Mouse (Mus musculus): Measurements from ENCODE around the gene Gtf3a. TPM values are rescaled to one million over a fixed set of nuclear protein-coding genes. Genes with fewer than 3 reads are reported as not detected.
"Not testable (repeated sequence)": the region's sequence is repeated elsewhere in the genome, so short reads cannot be mapped to it uniquely, and the experiment has no call there.

The Gtf3a gene
- polyA plus RNA-seq, 1 experiment from 2014 or later, result 107 TPM

DNA sequence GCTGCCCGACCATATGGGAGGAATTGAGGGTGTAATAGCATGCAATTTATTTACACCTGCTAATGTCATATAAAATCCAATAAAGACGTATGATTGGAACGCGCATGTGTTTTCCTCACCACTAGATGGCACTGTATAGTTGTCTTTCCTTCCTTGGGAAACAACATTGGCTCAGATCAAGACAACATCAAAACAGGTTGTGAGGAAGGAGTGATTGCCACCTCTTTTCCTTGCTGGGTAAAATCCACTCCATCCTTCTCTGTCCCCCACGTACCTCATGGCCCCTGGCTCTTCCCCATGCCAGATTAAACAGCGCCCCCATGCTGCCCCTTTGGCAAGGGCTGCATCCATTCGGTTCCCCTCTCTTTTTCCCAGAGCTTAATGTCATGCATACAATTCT, 8.2 kb upstream of the Gtf3a start:
- ATAC-seq (ENCODE audit: low FRiP score), result no peak
- Histone ChIP-seq H3K4me3 (replicated peaks) (no peak overlapping the region), H3K4me2 (peak overlapping the region; percentile 44), H3K36me3 (no peaks in the 10 kb centered on the region), H3K9ac (replicated peaks) (no peak overlapping the region), H3K9me3 (replicated peaks) (no peaks in the 10 kb centered on the region), H3K27me3 (replicated peaks) (no peaks in the 10 kb centered on the region), H3K27ac (replicated peaks) (no peak overlapping the region), H3K4me1 (peaks cover 10% of the 10 kb centered on the region)
- 23% methylated on average over 7 of the region's 7 CpGs for WGBS

DNA sequence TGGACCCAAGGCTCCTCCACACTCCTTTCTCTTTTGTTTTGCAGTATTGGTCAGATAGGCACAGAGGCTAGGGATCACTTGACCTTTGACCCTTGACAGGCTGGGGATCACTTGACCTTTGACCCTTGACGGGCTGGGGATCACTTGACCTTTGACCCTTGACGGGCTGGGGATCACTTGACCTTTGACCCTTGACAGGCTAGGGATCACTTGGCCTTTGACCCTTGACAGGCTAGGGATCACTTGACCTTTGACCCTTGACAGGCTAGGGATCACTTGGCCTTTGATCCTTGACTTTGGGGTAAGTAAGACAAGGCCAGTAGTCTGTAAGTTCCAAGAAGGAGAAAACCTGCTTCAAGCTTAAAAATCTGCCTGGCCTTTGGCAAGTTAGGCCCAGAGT, 6.5 kb upstream of the Gtf3a start:
- H3K4me1 ChIP-seq; H3K36me3 ChIP-seq; H3K9ac ChIP-seq (replicated peaks); H3K9me3 ChIP-seq (replicated peaks); H3K4me3 ChIP-seq (replicated peaks); ATAC-seq (ENCODE audit: low FRiP score); H3K4me2 ChIP-seq; H3K27ac ChIP-seq (replicated peaks); H3K27me3 ChIP-seq (replicated peaks): not testable (repeated sequence)
- 57% methylated on average over 2 of the region's 2 CpGs for WGBS

DNA sequence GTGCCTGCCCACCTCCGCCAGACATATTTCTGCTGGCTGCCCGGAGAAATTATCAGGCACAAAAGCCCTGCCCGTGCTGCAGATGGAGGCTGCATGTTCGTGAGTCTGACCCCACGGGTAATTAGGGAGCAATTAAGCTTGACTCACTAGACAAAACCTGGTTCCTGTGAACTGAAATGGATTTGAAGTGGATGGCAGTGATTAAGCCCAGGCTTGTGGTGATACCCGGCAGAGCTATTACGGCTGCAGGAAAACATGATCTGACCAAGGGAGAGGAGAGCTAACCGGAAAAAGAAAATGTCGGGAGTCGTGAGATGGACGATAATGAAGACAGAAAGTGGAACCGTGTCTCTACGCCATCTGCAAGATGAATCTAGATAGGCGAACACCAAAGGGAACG, 5.5 kb upstream of the Gtf3a start:
- H3K4me3 ChIP-seq (replicated peaks), result no peak overlapping the region
- H3K9ac ChIP-seq (replicated peaks), result no peak overlapping the region
- H3K27ac ChIP-seq (replicated peaks), result no peak overlapping the region
- peaks cover 10% of the 10 kb centered on the region for H3K4me1 ChIP-seq
- WGBS, result 70% methylated on average over 15 of the region's 15 CpGs
- no peaks in the 10 kb centered on the region for H3K27me3 ChIP-seq (replicated peaks)
- H3K4me2 ChIP-seq, result no peak overlapping the region
- no peaks in the 10 kb centered on the region for H3K36me3 ChIP-seq
- no peak for ATAC-seq (ENCODE audit: low FRiP score)
- H3K9me3 ChIP-seq (replicated peaks), result no peaks in the 10 kb centered on the region

DNA sequence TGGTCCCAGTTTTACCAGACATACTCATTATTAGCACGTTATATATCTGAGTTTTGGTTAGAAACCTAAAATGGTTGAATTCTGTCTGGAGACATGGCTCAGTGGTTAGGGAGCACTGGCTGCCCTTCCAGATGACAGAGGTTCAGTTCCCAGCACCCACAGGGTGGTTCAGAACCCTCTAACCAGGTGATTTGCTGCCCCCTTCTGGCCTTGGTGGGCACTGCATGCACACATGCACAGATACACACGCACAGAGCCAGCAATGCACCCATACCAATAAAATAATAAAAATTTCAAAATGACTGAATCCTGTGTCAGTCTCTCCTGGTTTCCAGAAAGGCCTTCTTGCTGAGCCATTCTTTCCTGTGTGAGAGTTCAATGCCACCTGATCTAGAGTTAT, 3.9 kb upstream of the Gtf3a start:
- WGBS, result 99% methylated on average over 2 of the region's 2 CpGs
- no peak overlapping the region for H3K27ac ChIP-seq (replicated peaks)
- no peak for ATAC-seq (ENCODE audit: low FRiP score)
- H3K9me3 ChIP-seq (replicated peaks), result no peaks in the 10 kb centered on the region
- H3K4me2 ChIP-seq, result no peak overlapping the region
- H3K36me3 ChIP-seq, result no peaks in the 10 kb centered on the region
- no peak overlapping the region for H3K9ac ChIP-seq (replicated peaks)
- peaks cover 15% of the 10 kb centered on the region for H3K4me1 ChIP-seq
- no peaks in the 10 kb centered on the region for H3K27me3 ChIP-seq (replicated peaks)
- no peak overlapping the region for H3K4me3 ChIP-seq (replicated peaks)

DNA sequence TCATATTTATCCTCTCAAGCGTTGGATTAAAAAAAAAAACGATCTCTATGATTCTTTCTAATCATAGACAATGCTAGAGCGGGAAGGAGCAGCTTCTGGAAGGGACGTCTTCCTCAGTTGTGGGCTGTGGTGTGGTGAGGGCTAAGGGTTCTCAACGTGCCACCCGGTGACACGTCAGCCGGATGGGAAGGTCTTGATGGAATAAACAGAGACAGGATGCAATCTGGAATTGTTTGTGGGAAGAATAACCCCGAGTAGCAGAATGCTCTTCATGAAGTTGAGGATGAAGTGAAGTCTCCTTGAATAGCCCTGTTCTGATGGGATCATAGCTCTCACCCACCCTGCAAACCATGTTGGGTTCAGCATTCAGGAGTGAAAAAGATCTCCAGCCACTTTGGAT, 1.8 kb upstream of the Gtf3a start:
- Histone ChIP-seq H3K9me3 (replicated peaks) (no peaks in the 10 kb centered on the region), H3K27me3 (replicated peaks) (no peaks in the 10 kb centered on the region), H3K4me3 (replicated peaks) (no peak overlapping the region), H3K4me1 (peaks cover 13% of the 10 kb centered on the region), H3K9ac (replicated peaks) (no peak overlapping the region), H3K36me3 (peaks cover 10% of the 10 kb centered on the region), H3K4me2 (no peak overlapping the region), H3K27ac (replicated peaks) (no peak overlapping the region)
- no peak for ATAC-seq (ENCODE audit: low FRiP score)
- WGBS, result 93% methylated on average over 9 of the region's 9 CpGs

DNA sequence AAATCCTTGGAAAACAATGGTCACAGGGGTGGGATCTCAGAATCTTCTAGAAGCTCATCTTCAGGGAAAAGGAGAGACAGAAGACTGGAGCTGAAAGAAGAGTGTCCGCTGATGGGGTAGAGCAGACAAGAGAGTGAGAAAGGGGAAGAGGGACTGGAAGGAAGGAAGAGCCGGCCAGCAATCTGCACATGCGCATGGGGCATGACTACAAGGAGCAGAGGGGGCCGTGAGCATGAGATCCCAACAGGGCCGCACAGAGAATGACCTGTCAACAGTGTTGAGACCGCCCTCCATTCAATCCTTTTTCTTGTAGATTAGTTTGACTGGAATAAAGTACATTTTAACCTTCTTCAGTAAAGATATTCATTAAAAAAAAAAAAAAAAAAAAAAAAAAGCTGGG, 960 bp upstream of the Gtf3a start:
- no peak overlapping the region for H3K9ac ChIP-seq (replicated peaks)
- WGBS, result 92% methylated on average over 6 of the region's 6 CpGs
- no peak overlapping the region for H3K27ac ChIP-seq (replicated peaks)
- no peak overlapping the region for H3K4me3 ChIP-seq (replicated peaks)
- H3K36me3 ChIP-seq, result peaks cover 18% of the 10 kb centered on the region
- ATAC-seq (ENCODE audit: low FRiP score), result no peak
- no peaks in the 10 kb centered on the region for H3K9me3 ChIP-seq (replicated peaks)
- peak overlapping the region; percentile 92; the same call in 1 of the 2 replicates for H3K4me2 ChIP-seq
- peaks cover 13% of the 10 kb centered on the region for H3K4me1 ChIP-seq
- no peaks in the 10 kb centered on the region for H3K27me3 ChIP-seq (replicated peaks)

DNA sequence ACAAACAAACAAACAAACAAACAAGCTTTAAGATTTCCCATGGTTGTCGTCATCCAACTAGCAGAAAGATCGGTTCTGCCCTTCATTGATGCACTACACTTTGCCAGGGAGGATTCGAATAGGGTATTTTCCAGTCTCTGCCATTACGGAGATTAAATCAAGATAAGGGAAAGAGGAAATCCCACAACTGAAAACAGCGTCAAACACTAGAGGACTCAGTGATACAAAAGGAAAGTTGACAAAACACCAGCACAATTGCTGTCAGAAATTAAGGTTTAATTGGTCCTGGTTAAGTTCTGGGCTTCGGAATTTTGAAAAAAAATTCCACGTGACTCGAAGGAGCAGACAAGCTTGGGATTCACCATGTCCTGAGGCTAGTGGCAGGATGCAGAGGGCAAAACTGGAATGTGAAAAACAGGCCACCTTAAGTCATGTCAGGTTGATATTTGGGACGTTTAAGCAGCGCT, 383 bp upstream of the Gtf3a start:
- peaks cover 13% of the 10 kb centered on the region for H3K4me1 ChIP-seq
- ATAC-seq (ENCODE audit: low FRiP score), result peak; percentile 13
- H3K4me3 ChIP-seq (replicated peaks), result peak overlapping the region; percentile 76
- H3K9me3 ChIP-seq (replicated peaks), result no peaks in the 10 kb centered on the region
- peak overlapping the region; percentile 92 for H3K4me2 ChIP-seq
- peaks cover 24% of the 10 kb centered on the region for H3K36me3 ChIP-seq
- H3K27me3 ChIP-seq (replicated peaks), result no peaks in the 10 kb centered on the region
- H3K27ac ChIP-seq (replicated peaks), result peak overlapping the region; percentile 87
- WGBS, result 24% methylated on average over 10 of the region's 10 CpGs
- H3K9ac ChIP-seq (replicated peaks), result peak overlapping the region; percentile 80

DNA sequence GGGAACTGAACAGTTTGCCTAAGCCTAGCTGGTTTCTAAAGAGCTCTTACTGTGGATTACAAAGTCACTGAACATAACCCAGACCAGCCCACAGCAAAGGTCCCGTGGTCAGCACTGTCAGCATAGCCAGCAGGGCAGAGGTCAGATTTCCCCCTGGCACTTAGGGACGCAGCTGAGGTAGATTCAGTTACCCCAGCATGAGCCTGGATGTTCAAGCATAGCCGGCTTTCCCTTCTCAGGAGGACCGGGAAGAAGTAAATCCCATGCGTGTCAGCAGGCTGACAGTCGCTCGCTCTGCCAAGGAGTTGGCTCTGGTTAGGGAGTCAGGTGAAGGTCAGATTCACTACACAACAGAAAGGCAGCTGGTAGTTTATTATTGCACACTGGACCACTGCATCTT, 6.1 kb downstream of the Gtf3a start:
- Histone ChIP-seq H3K36me3 (peaks cover 78% of the 10 kb centered on the region), H3K4me3 (replicated peaks) (no peak overlapping the region), H3K27ac (replicated peaks) (no peak overlapping the region), H3K27me3 (replicated peaks) (no peaks in the 10 kb centered on the region), H3K9ac (replicated peaks) (no peak overlapping the region), H3K4me2 (no peak overlapping the region), H3K4me1 (peaks cover 5% of the 10 kb centered on the region), H3K9me3 (replicated peaks) (no peaks in the 10 kb centered on the region)
- ATAC-seq (ENCODE audit: low FRiP score), result no peak
- WGBS, result 88% methylated on average over 7 of the region's 7 CpGs

DNA sequence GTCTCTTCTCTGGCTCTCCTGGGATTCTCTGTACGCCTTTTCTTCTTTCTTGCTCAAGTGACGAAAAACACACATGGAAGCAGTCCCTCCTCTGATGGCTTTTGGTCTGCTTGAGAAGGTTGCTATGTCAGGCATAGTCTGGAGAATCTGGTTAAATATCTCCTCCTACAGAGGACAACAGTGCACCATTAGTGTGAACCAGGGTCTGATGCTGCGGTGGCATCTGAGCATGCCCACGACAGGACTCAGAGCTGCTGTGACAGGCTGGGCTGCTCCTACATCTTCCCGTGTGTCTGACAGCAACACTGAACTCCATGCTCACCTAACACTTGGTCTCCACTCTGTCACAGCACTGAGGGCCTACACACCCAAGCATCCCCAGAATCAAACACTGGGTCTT, 7.2 kb downstream of the Gtf3a start:
- no peaks in the 10 kb centered on the region for H3K9me3 ChIP-seq (replicated peaks)
- no peak overlapping the region for H3K27ac ChIP-seq (replicated peaks)
- no peaks in the 10 kb centered on the region for H3K27me3 ChIP-seq (replicated peaks)
- ATAC-seq (ENCODE audit: low FRiP score), result no peak
- peaks cover 78% of the 10 kb centered on the region for H3K36me3 ChIP-seq
- WGBS, result 88% methylated on average over 5 of the region's 5 CpGs
- H3K9ac ChIP-seq (replicated peaks), result no peak overlapping the region
- no peak overlapping the region for H3K4me2 ChIP-seq
- H3K4me3 ChIP-seq (replicated peaks), result no peak overlapping the region
- H3K4me1 ChIP-seq, result no peaks in the 10 kb centered on the region

DNA sequence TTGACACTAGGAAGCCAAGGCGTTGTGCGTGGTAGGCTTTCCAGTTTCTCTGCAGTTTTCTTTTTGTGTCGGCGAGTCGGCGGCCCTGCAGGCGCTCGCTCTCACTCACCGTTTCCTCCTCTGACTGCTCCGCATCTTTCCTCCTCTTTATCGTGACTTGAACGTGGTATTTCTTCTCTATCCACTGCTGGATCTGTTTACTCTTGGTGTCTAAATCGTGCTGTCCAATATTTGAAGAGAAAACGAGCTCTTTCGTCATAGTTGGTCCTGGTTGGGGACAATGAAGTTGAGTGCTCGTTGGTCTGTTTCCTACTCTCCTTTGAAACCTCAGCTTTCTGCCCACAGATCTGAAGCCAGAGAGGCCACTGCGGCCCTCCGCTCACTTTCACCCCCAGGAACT, 8.2 kb downstream of the Gtf3a start:
- 92% methylated on average over 18 of the region's 18 CpGs for WGBS
- Histone ChIP-seq H3K9ac (replicated peaks) (no peak overlapping the region), H3K36me3 (peaks cover 68% of the 10 kb centered on the region), H3K4me1 (no peaks in the 10 kb centered on the region), H3K4me2 (no peak overlapping the region), H3K9me3 (replicated peaks) (no peaks in the 10 kb centered on the region), H3K4me3 (replicated peaks) (no peak overlapping the region), H3K27ac (replicated peaks) (no peak overlapping the region), H3K27me3 (replicated peaks) (no peaks in the 10 kb centered on the region)
- ATAC-seq (ENCODE audit: low FRiP score), result no peak

DNA sequence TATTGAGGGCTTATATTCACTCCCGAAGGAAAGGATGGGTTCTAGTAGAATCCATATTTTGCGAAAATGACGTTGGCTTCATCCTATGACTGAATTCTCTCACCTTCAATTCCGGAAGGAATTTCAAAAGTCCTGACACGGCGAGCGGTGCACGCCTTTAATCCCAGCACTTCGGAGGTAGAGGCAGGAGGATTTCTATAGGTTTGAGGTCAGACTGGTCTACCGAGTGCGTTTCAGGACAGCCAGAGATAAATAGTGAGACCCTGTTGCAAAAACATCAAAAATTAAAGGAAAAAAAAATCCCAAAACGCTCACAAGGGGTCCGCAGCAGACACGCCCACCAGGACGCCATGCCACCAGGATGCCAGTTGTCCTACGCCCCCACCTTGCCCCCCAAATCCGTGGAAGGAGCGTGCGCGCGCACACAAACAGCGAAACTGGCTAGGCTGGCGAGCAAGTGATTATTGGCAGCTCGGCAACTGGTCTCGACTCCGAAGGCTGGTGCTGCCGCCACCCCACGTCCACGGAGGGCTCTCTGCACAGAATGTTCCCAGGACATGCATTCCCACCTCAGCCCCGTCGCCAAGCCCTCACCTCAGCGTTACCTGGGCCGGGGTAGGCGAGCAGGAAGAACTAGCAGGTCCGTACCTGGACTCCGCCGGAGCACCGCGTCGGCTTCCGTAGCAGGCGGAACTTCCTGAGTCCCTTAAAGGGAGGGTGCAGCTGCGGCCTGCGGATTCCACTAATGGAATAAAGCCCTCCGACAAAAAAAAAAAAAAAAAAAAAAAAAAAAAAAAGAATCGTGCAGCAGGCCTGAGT, 14.9 kb downstream of the Gtf3a start, which contains the start of gene Mtif3:
Gene Mtif3, minus strand, starts transcription at position 683 of the 819 bp plus-strand sequence.
- H3K9me3 ChIP-seq (replicated peaks), result no peaks in the 10 kb centered on the region
- H3K4me1 ChIP-seq, result peaks cover 13% of the 10 kb centered on the region
- H3K27ac ChIP-seq (replicated peaks), result peak within 1 kb of the TSS; percentile 87
- peaks cover 10% of the 10 kb centered on the region for H3K36me3 ChIP-seq
- ATAC-seq (ENCODE audit: low FRiP score), result peak; percentile 89
- WGBS, result 2% methylated on average over 46 of the region's 46 CpGs
- H3K27me3 ChIP-seq (replicated peaks), result no peaks in the 10 kb centered on the region
- H3K9ac ChIP-seq (replicated peaks), result peak within 1 kb of the TSS; percentile 83
- H3K4me2 ChIP-seq, result peak within 1 kb of the TSS; percentile 63
- H3K4me3 ChIP-seq (replicated peaks), result peak within 1 kb of the TSS; percentile 95

DNA sequence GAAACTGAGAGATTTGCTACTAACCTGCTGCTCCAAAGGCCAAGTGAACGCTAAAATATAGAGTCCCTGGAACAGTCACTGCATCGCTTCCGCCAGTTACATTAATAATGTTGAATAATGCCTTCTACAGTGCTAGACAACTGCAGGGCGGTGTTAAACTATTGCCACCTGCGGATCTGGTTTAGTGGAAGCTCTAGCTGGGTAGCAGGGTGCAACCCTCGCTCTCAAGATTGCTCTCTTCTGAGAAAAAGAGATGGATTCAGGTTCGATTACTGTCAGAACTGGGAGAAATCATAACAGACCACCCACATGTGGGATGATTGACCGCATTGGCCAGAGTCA, 15.5 kb downstream of the Gtf3a start:
- Histone ChIP-seq H3K36me3 (peaks cover 4% of the 10 kb centered on the region), H3K4me2 (peak overlapping the region; percentile 63), H3K4me3 (replicated peaks) (peak overlapping the region; percentile 95), H3K4me1 (peaks cover 16% of the 10 kb centered on the region), H3K9me3 (replicated peaks) (no peaks in the 10 kb centered on the region), H3K27ac (replicated peaks) (0 out of 2 replicates have a peak overlapping the region, but pooled peaks have one; percentile 7), H3K9ac (replicated peaks) (peak overlapping the region; percentile 83; the same call in 1 of the 2 replicates), H3K27me3 (replicated peaks) (no peaks in the 10 kb centered on the region)
- ATAC-seq (ENCODE audit: low FRiP score), result peak; percentile 18; the same call in 1 of the 2 replicates
- WGBS, result 54% methylated on average over 8 of the region's 8 CpGs

All from neural tube, embryonic 15.5 days (tissue).